In the genomic region with DNA sequence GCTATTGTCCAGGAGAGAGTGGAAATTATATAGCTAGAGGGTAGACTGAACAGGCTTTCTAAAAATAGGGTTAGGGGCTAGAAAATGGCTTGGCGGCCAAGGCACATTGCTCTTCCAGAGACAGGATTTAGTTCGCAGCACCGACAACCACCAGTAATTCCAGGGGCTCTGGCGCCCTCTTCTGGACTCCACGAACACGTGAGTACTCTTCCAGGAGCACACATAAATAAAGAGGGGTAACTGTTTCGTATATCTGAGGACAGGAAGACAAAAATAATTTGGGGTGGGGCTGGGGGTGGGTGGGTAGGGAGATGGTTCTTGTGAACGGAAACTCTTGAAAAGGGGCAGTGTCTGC, we compare ENCODE assay signal across 7 mouse cellular contexts. TPM values are rescaled to one million over a fixed set of nuclear protein-coding genes. Genes with fewer than 3 reads are reported as not detected.
DNase-seq lines count a peak whose midpoint lies in the region; ATAC-seq lines count a peak whose summit lies in the region.

No protein-coding gene starts in this region.

- DNase-seq in right cerebral cortex, postnatal 14 days, result peak; percentile 52
- no peak for DNase-seq in right cerebral cortex, postnatal 36 days (ENCODE audit: low spot score in 2 of 2)
- DNase-seq in adrenal gland, postnatal 25 days, result peak; percentile 54
- DNase-seq in lung, postnatal 14 days, result peak; percentile 67
- DNase-seq in testis, postnatal 10 days (ENCODE audit: low spot score), result peak; percentile 78

- H3K36me3 ChIP-seq in forebrain, embryonic 13.5 days (ENCODE audit: poor library complexity, severe bottlenecking), result peaks cover 69% of the 10 kb centered on the region
- peaks cover 6% of the 10 kb centered on the region; the same call in 1 of the 2 replicates for H3K36me3 ChIP-seq in intestine, embryonic 15.5 days

- H3K27me3 ChIP-seq in forebrain, embryonic 13.5 days, result no peaks in the 10 kb centered on the region
- H3K27me3 ChIP-seq in intestine, embryonic 15.5 days (replicated peaks), result no peaks in the 10 kb centered on the region

- no peak overlapping the region for H3K4me3 ChIP-seq in forebrain, embryonic 13.5 days
- no peak overlapping the region for H3K4me3 ChIP-seq in intestine, embryonic 15.5 days (replicated peaks)

- no peak for ATAC-seq in forebrain, embryonic 13.5 days
- ATAC-seq in intestine, embryonic 15.5 days, result no peak

- peak overlapping the region; percentile 45; the same call in 1 of the 2 replicates for H3K27ac ChIP-seq in forebrain, embryonic 13.5 days
- H3K27ac ChIP-seq in intestine, embryonic 15.5 days, result peak overlapping the region; percentile 54; the same call in 1 of the 2 replicates

- 0 out of 2 replicates have a peak, but pooled peaks cover 6% of the 10 kb centered on the region for H3K4me1 ChIP-seq in forebrain, embryonic 13.5 days
- no peaks in the 10 kb centered on the region for H3K4me1 ChIP-seq in intestine, embryonic 15.5 days (replicated peaks)

- 32% methylated on average over 8 of the region's 8 CpGs for WGBS in forebrain, embryonic 13.5 days
- WGBS in intestine, embryonic 15.5 days, result 51% methylated on average over 8 of the region's 8 CpGs

- H3K9ac ChIP-seq in forebrain, embryonic 13.5 days, result no peak overlapping the region
- H3K9ac ChIP-seq in intestine, embryonic 15.5 days, result no peak overlapping the region

- no peak overlapping the region for H3K4me2 ChIP-seq in forebrain, embryonic 13.5 days
- no peak overlapping the region for H3K4me2 ChIP-seq in intestine, embryonic 15.5 days (replicated peaks)

- no peaks in the 10 kb centered on the region for H3K9me3 ChIP-seq in forebrain, embryonic 13.5 days (replicated peaks)
- no peaks in the 10 kb centered on the region for H3K9me3 ChIP-seq in intestine, embryonic 15.5 days

RNA-seq across cellular contexts. Expression of gene Rps17, which starts 8.6 kb away (rescaled TPM):
- 1,081 and 1,170 TPM in 2 replicates for total RNA-seq in adrenal gland, postnatal 25 days (2021)
- 1,016 and 1,034 TPM in 2 replicates for polyA plus RNA-seq in forebrain, embryonic 13.5 days (2015; fragmentation: Nextera tagmentation; extraction: Ambion mirVana)
- polyA plus RNA-seq in intestine, embryonic 15.5 days (2015; fragmentation: Nextera tagmentation; extraction: Ambion mirVana), result 1,243 and 1,274 TPM in 2 replicates

Comparison
In these comparisons a context has a peak if more than half of its experiments do, and no peak if none do; other contexts are left out.
1. DNase-seq: peak in right cerebral cortex, postnatal 14 days (single experiment), adrenal gland, postnatal 25 days (single experiment), lung, postnatal 14 days (single experiment) and testis, postnatal 10 days (single experiment); none in right cerebral cortex, postnatal 36 days (0 of 2).